Mouse (Mus musculus) heart, embryonic 14.5 days (tissue): Measurements from ENCODE around the gene Phb. TPM values are rescaled to one million over a fixed set of nuclear protein-coding genes. Genes with fewer than 3 reads are reported as not detected.

Experiments
- ATAC-seq: fragments of 200-750 bp; cut with Nextera tagmentation; 2 replicates; pipeline ENCODE4 v1.8.0; 2017; ENCODE audit warnings: low read depth, moderate TSS enrichment; ENCODE audit not compliant: insufficient number of reproducible peaks, insufficient read depth, low FRiP score
- H3K27ac ChIP-seq, 2 experiments: fragments of 200-500 bp in 1 of 2; fragments of 300-500 bp in 1 of 2; sonication (generic) in 1 of 2; replicated peaks in 1 of 2; 2 replicates each; pipeline ENCODE4 v1.5.1; 2012 to 2014; ENCODE audit warnings: low read depth in 2 of 2, low read length in 2 of 2, control low read depth in 1 of 2, mild to moderate bottlenecking in 1 of 2, mixed read lengths in 1 of 2; ENCODE audit not compliant: control insufficient read depth in 1 of 2, insufficient read depth in 1 of 2
- H3K27me3 ChIP-seq: fragments of 300-500 bp; sonication (generic); 2 replicates; pipeline ENCODE4 v1.6.1; 2014; ENCODE audit warnings: mild to moderate bottlenecking, low read length, control low read depth; ENCODE audit not compliant: control insufficient read depth, insufficient read depth
- H3K36me3 ChIP-seq: fragments of 300-500 bp; sonication (generic); 2 replicates; pipeline ENCODE4 v1.6.1; 2014; ENCODE audit warnings: mild to moderate bottlenecking, control low read depth, low read length, mixed read lengths; ENCODE audit not compliant: control insufficient read depth, insufficient read depth
- H3K4me1 ChIP-seq, 2 experiments: fragments of 200-500 bp in 1 of 2; fragments of 300-500 bp in 1 of 2; sonication (generic) in 1 of 2; 2 replicates each; pipeline ENCODE4 v1.6.1; 2012 to 2014; ENCODE audit warnings: low read length in 2 of 2, control low read depth in 1 of 2, mixed read lengths in 1 of 2; ENCODE audit not compliant: control insufficient read depth in 2 of 2, insufficient read depth in 2 of 2
- H3K4me2 ChIP-seq: fragments of 300-500 bp; sonication (generic); 2 replicates; pipeline ENCODE4 v1.6.1; 2014; ENCODE audit warnings: mild to moderate bottlenecking, low read length
- H3K4me3 ChIP-seq, 2 experiments: fragments of 200-500 bp in 1 of 2; fragments of 300-500 bp in 1 of 2; sonication (generic) in 1 of 2; 2 replicates each; pipeline ENCODE4 v1.5.1; 2012 to 2014; ENCODE audit warnings: low read length in 2 of 2, mild to moderate bottlenecking in 2 of 2, control low read depth in 1 of 2, low read depth in 1 of 2, moderate library complexity in 1 of 2; ENCODE audit not compliant: control insufficient read depth in 1 of 2, insufficient read depth in 1 of 2
- H3K9ac ChIP-seq: fragments of 300-500 bp; sonication (generic); 2 replicates; pipeline ENCODE4 v1.6.1; 2014; ENCODE audit warnings: mild to moderate bottlenecking, low read length
- H3K9me3 ChIP-seq: fragments of 300-500 bp; sonication (generic); 2 replicates; pipeline ENCODE4 v1.6.1; 2016; ENCODE audit warnings: low read length, control low read depth; ENCODE audit not compliant: control insufficient read depth
- WGBS: fragments of 180-500 bp; shearing (Covaris S2); extraction: QIAGEN DNeasy Blood & Tissue Kit; methylation state at CpG from one replicate; pipeline ENCODE4 v1.1.7; 2014; 5-methylcytosine and 5-hydroxymethylcytosine counted together
- polyA plus RNA-seq: library from polyadenylated mRNA; unstranded; fragments of >200 nt; fragmentation: Nextera tagmentation; extraction: Ambion mirVana; gene quantifications from 2 replicates; pipeline ENCODE4 v1.2.1, GENCODE M21; 2014

Phb gene
- polyA plus RNA-seq, 1 experiment from 2014 or later, result 269 TPM

DNA sequence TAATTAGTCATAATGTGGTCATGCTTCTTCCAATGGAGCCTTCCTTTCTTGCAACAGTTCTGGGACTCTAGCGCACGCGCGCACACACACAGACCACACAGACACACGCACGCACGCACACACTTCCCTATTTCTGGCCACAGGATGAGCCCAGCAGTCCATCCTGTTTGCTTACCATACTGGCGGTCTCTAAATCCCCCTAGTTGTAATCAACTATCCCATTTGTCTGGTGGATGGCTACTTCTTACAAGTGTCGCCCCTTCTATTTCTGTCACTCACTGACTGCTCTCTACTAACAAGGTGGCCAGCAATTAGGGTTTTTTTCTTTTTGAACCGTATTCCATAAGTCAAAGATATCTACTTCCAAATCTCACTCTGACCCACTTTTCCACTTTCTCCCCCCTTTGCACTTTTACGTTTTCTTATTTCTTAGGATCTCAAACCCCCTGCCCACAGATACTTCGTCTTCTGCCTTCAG is 45.4 kb downstream of the Phb start:
- no peaks in the 10 kb centered on the region for H3K9me3 ChIP-seq
- H3K27me3 ChIP-seq, result no peaks in the 10 kb centered on the region
- H3K4me2 ChIP-seq, result peak overlapping the region; percentile 99
- peaks cover 7 to 28% of the 10 kb centered on the region in 2 experiments for H3K4me1 ChIP-seq
- ATAC-seq, result no peak
- H3K4me3 ChIP-seq, result peak overlapping the region; percentile 75 to 88
- H3K27ac ChIP-seq, result peak overlapping the region; percentile 68 to 95
- no peaks in the 10 kb centered on the region for H3K36me3 ChIP-seq
- 25% methylated on average over 12 of the region's 12 CpGs for WGBS
- H3K9ac ChIP-seq, result peak overlapping the region; percentile 96

DNA sequence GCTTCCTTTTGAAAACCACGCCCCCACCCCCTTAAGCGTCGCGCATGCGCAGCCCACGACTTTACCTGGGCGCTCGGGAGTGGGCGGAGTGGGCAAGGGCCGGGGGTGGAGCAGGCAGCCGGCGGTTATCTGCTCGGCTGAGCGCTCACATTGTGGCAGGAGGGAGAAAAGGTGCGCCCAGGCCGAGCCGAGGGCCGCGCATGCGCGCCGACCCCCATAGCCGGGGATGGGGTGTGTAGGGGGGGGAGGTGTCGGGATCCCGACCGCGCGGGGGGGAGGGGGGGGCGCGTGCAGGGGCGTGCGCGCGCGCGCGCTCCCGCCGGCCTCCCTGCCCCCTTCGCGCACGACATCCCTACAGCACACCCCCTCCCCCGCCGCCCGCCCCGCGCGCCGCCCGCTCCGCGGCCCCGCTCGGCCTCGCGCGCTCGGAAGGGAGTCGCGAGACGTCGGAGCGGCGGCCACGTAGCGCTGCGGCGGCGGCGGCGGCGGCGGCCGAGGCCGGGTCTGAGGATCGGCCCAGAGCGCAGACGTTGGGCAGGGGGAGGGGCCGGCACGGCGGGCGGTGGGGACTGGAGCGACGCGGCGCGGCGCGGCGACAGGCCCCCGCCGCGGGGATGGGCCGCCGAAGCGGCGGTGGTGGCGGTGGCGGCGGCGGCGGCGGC is 45.9 kb downstream of the Phb start, which contains the start of gene Zfp652:
Gene Zfp652, plus strand, starts transcription at position 111 of the 662 bp plus-strand sequence.
- peak within 1 kb of the TSS; percentile 96 for H3K9ac ChIP-seq
- H3K36me3 ChIP-seq, result no peaks in the 10 kb centered on the region
- H3K4me1 ChIP-seq, result peaks cover 7 to 28% of the 10 kb centered on the region in 2 experiments
- peak within 1 kb of the TSS; percentile 75 to 88 for H3K4me3 ChIP-seq
- no peaks in the 10 kb centered on the region for H3K9me3 ChIP-seq
- H3K27me3 ChIP-seq, result no peaks in the 10 kb centered on the region
- WGBS, result 0% methylated on average over 48 of the region's 103 CpGs
- H3K4me2 ChIP-seq, result peak within 1 kb of the TSS; percentile 99
- H3K27ac ChIP-seq, result peak within 1 kb of the TSS; percentile 68 to 95
- peak; percentile 87 for ATAC-seq

DNA sequence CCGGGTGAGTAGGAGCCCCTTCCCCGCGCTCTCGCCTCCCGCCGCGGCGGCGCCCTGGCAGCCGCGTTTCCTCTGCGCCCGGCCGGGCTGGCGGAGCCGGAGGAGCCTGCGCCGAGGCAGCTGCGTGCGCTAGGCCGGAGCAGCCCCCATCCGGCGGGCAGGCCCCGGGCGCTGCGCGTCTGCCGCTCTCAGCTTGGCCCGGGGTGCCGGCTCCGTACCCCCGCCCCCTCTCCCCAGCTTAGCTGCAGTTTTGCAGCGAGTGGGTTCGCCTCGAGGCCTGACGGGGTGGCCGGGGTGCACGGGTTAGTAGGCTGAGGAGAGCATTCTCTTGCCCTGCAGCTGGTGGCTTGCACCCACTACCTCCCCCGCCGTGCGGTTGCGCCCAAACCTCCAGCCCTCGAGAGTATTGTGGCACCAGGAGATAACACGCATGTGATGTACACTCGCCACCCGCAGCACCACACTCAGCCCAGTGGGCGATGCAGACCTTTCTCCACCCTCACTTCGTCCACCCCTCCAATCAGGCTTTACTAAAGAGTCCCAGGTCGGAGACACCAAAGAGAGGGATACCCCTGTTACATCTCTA is 46.6 kb downstream of the Phb start:
- peak; percentile 53 for ATAC-seq
- WGBS, result under 1% methylated on average over 42 of the region's 49 CpGs
- no peaks in the 10 kb centered on the region for H3K9me3 ChIP-seq
- peak overlapping the region; percentile 99 for H3K4me2 ChIP-seq
- peak overlapping the region; percentile 41 to 95 for H3K27ac ChIP-seq
- peak overlapping the region; percentile 75 to 88 for H3K4me3 ChIP-seq
- peaks cover 7 to 28% of the 10 kb centered on the region in 2 experiments for H3K4me1 ChIP-seq
- no peaks in the 10 kb centered on the region for H3K36me3 ChIP-seq
- peak overlapping the region; percentile 96 for H3K9ac ChIP-seq
- H3K27me3 ChIP-seq, result no peaks in the 10 kb centered on the region

DNA sequence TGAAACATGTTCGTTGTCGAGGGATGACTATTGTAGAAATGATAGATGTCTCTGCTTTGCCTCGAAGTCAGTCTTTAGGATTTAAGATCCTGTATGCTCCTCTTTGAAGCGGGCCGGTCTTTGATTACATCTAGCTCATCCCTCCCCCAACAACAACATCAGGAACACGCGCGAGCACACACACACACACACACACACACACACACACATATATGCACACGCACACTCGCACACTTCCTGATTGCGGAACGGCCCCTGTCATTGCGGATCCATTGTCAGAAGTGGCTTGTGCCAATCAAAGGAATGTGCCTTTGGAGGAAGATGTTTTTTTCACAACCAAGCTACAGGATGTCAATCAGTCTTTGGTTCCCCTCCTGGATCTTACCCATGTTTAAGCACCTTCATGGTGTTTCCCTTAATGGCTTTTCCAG is 47.1 kb downstream of the Phb start:
- WGBS, result 1% methylated on average over 13 of the region's 13 CpGs

DNA sequence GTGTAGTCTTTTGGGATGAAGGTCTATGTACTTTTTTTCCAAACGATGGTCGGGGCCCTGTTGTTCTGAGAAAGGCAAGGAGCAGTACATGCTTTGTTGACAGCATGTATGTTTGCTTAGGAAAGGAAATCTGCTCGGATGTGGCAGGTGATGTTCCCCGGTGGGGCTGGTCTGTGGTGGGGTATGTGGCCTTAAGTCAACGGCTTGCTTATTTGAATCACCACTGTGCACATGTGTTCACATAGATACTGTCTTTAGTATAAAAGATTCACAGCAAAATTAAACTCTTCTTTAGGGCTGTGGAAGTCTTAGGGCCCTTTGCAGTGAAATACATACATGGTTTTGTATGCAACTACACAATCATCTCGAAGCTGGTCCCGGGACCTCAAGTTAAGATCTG is 47.7 kb downstream of the Phb start:
- H3K4me1 ChIP-seq, result peaks cover 7 to 28% of the 10 kb centered on the region in 2 experiments
- peak overlapping the region; percentile 75 to 88 for H3K4me3 ChIP-seq
- no peaks in the 10 kb centered on the region for H3K36me3 ChIP-seq
- H3K4me2 ChIP-seq, result peak overlapping the region; percentile 99
- H3K9ac ChIP-seq, result peak overlapping the region; percentile 96
- ATAC-seq, result no peak
- no peaks in the 10 kb centered on the region for H3K9me3 ChIP-seq
- no peak overlapping the region for H3K27ac ChIP-seq
- WGBS, result 41% methylated on average over 7 of the region's 7 CpGs
- no peaks in the 10 kb centered on the region for H3K27me3 ChIP-seq

More for the DNA sequence above, 47.1 kb downstream of the Phb start:
- Histone ChIP-seq H3K9me3 (no peaks in the 10 kb centered on the region), H3K27ac (peak overlapping the region in 1 of 2 experiments; percentile 95; a peak in 2 of 4 replicates), H3K36me3 (no peaks in the 10 kb centered on the region), H3K4me1 (peaks cover 7 to 28% of the 10 kb centered on the region in 2 experiments), H3K9ac (peak overlapping the region; percentile 96), H3K27me3 (no peaks in the 10 kb centered on the region), H3K4me2 (peak overlapping the region; percentile 99), H3K4me3 (peak overlapping the region; percentile 75 to 88)
- ATAC-seq, result no peak

DNA sequence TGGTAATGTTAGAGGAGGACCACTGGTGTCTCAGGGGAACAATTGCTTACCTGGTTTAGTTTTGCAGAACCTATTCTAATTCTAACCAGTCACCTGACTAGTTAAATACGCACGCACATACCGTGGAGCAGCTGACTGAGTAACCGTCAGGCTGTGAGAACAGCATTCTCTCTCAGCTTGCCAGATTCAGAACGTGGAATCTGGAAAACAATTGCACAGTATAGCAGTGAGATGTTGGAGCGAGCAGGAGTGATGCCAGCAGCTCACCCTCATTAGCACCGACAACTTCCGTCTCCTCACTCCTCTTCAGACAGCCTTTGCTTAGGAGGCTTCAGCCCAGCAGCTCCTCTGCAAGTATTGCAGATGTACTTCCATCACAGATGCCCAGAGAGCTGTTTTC is 49.4 kb downstream of the Phb start:
- Histone ChIP-seq H3K36me3 (no peaks in the 10 kb centered on the region), H3K27me3 (no peaks in the 10 kb centered on the region), H3K9ac (no peak overlapping the region), H3K4me3 (no peak overlapping the region), H3K27ac (no peak overlapping the region), H3K4me1 (peaks cover 7 to 28% of the 10 kb centered on the region in 2 experiments), H3K4me2 (no peak overlapping the region), H3K9me3 (no peaks in the 10 kb centered on the region)
- WGBS, result 55% methylated on average over 8 of the region's 8 CpGs
- ATAC-seq, result no peak

DNA sequence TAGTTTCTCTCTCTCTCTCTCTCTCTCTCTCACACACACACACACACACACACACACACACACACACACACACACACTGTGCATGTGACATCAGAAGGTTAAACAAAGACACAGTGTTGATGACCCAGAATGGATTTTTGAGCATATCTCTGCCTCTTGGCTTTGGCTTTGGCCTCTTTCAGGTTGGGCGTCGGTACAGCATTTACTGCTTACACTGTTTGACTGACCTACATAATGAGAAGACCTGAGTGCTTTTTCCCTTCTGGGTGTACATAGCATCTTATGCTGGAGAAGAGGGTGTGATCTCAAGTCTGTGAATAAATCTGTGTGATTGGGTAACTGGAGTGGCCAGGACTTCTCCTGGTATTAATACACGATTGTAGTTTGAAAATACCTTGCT is 52.6 kb downstream of the Phb start:
- Histone ChIP-seq H3K4me3 (no peak overlapping the region), H3K27me3 (no peaks in the 10 kb centered on the region), H3K4me1 (peaks cover 1 to 13% of the 10 kb centered on the region in 2 experiments; a peak in 3 of 4 replicates), H3K4me2 (no peak overlapping the region), H3K9me3 (no peaks in the 10 kb centered on the region), H3K9ac (no peak overlapping the region), H3K36me3 (no peaks in the 10 kb centered on the region), H3K27ac (no peak overlapping the region)
- no peak for ATAC-seq
- WGBS, result 78% methylated on average over 3 of the region's 3 CpGs
